ENCODE assay signal across 17 mouse cellular contexts in genomic region chr7:55400774-55401173, GRCm38 (mm10).
A peak's percentile ranks its signal among the peaks of the same experiment; 100 is the strongest.
DNase-seq lines count a peak whose midpoint lies in the region; ATAC-seq and TF ChIP-seq lines count a peak whose summit lies in the region.
"Had no signal": no experiment of that assay in that cellular context is flagged by ENCODE, and none has a peak within 500 bp of the region (broad histone marks: within the 10 kb centered on the region; RNA-seq: fewer than 3 reads in every experiment).

No protein-coding gene starts in this region.

- no peak overlapping the region for H3K4me2 ChIP-seq in forebrain, embryonic 14.5 days (ENCODE audit: low read length)
- H3K4me2 ChIP-seq in forebrain, embryonic 11.5 days (ENCODE audit: low read depth, low read length, severe bottlenecking) = no peak overlapping the region
- no peak overlapping the region for H3K4me2 ChIP-seq in forebrain, embryonic 16.5 days (ENCODE audit: low read length)
- H3K4me2 ChIP-seq in forebrain, postnatal 0 days (ENCODE audit: low read depth) = no peak overlapping the region
- H3K4me2 ChIP-seq: embryonic facial prominence, embryonic 13.5 days; embryonic facial prominence, embryonic 15.5 days had no signal

- H3K9me3 ChIP-seq in forebrain, embryonic 14.5 days (replicated peaks; ENCODE audit: control insufficient read depth, low read length) = no peaks in the 10 kb centered on the region
- H3K9me3 ChIP-seq in forebrain, embryonic 11.5 days (ENCODE audit: control insufficient read depth, low read length) = no peaks in the 10 kb centered on the region
- no peaks in the 10 kb centered on the region for H3K9me3 ChIP-seq in forebrain, embryonic 16.5 days (ENCODE audit: control insufficient read depth, low read length)
- H3K9me3 ChIP-seq in forebrain, postnatal 0 days (ENCODE audit: low read length) = no peaks in the 10 kb centered on the region
- H3K9me3 ChIP-seq: embryonic facial prominence, embryonic 13.5 days; embryonic facial prominence, embryonic 15.5 days had no signal

- TF ChIP-seq CTCF in forebrain, postnatal 0 days (IDR thresholded peaks at IDR 0.05; ENCODE audit: low read depth) = no peak

- ATAC-seq in forebrain, embryonic 14.5 days = peak; percentile 67; the same call in 1 of the 2 replicates
- no peak for ATAC-seq in forebrain, embryonic 11.5 days (replicated peaks; ENCODE audit: low FRiP score)
- ATAC-seq in forebrain, embryonic 16.5 days = peak; percentile 35
- peak; percentile 12; the same call in 1 of the 2 replicates for ATAC-seq in forebrain, postnatal 0 days

- no peak overlapping the region for H3K27ac ChIP-seq in forebrain, embryonic 14.5 days (ENCODE audit: low read depth, low read length)
- H3K27ac ChIP-seq in forebrain, embryonic 11.5 days (ENCODE audit: low read depth, low read length) = no peak overlapping the region
- no peak overlapping the region for H3K27ac ChIP-seq in forebrain, embryonic 16.5 days (ENCODE audit: low read length)
- no peak overlapping the region for H3K27ac ChIP-seq in forebrain, postnatal 0 days (ENCODE audit: low read depth, low read length)
- H3K27ac ChIP-seq: embryonic facial prominence, embryonic 13.5 days; embryonic facial prominence, embryonic 15.5 days had no signal

- H3K36me3 ChIP-seq in forebrain, embryonic 14.5 days (ENCODE audit: control insufficient read depth, insufficient read depth, low read length) = no peaks in the 10 kb centered on the region
- no peaks in the 10 kb centered on the region for H3K36me3 ChIP-seq in forebrain, embryonic 11.5 days (ENCODE audit: control insufficient read depth, insufficient read depth, low read length)
- H3K36me3 ChIP-seq in forebrain, embryonic 16.5 days (ENCODE audit: control insufficient read depth, insufficient read depth) = no peaks in the 10 kb centered on the region
- no peaks in the 10 kb centered on the region for H3K36me3 ChIP-seq in forebrain, postnatal 0 days (ENCODE audit: insufficient read depth)
- H3K36me3 ChIP-seq: embryonic facial prominence, embryonic 13.5 days; embryonic facial prominence, embryonic 15.5 days had no signal

- DNase-seq in forebrain, embryonic 14.5 days (ENCODE audit: low spot score) = peak; percentile 6
- DNase-seq in forebrain, embryonic 11.5 days (ENCODE audit: low spot score) = no peak
- DNase-seq in forebrain, postnatal 0 days = no peak
- DNase-seq in lung, postnatal 14 days = no peak
- DNase-seq: adrenal gland, adult 2 months; adrenal gland, postnatal 10 days; adrenal gland, postnatal 25 days; cerebellum, adult 11 months; cerebellum, adult 18-20 months; cerebellum, adult 8-10 months; cerebellum, adult 9-11 months; cerebellum, postnatal 36 days; embryo, embryonic 11 days had no signal

- no peak overlapping the region for H3K4me3 ChIP-seq in forebrain, embryonic 14.5 days (ENCODE audit: low read depth, low read length)
- no peak overlapping the region for H3K4me3 ChIP-seq in forebrain, embryonic 11.5 days (ENCODE audit: low read depth, low read length)
- no peak overlapping the region for H3K4me3 ChIP-seq in forebrain, embryonic 16.5 days (replicated peaks; ENCODE audit: low read length)
- no peak overlapping the region for H3K4me3 ChIP-seq in forebrain, postnatal 0 days (ENCODE audit: low read depth, low read length)
- H3K4me3 ChIP-seq: embryonic facial prominence, embryonic 13.5 days; embryonic facial prominence, embryonic 15.5 days; erythroblast, embryonic 14.5 days had no signal

- no peaks in the 10 kb centered on the region for H3K27me3 ChIP-seq in forebrain, embryonic 14.5 days (replicated peaks; ENCODE audit: control insufficient read depth, insufficient read depth, low read length)
- no peaks in the 10 kb centered on the region for H3K27me3 ChIP-seq in forebrain, embryonic 11.5 days (ENCODE audit: control insufficient read depth, insufficient read depth, low read length)
- no peaks in the 10 kb centered on the region for H3K27me3 ChIP-seq in forebrain, embryonic 16.5 days (replicated peaks; ENCODE audit: control insufficient read depth, insufficient read depth, low read length)
- no peaks in the 10 kb centered on the region for H3K27me3 ChIP-seq in forebrain, postnatal 0 days (ENCODE audit: insufficient read depth, low read length)
- H3K27me3 ChIP-seq: embryonic facial prominence, embryonic 13.5 days; embryonic facial prominence, embryonic 15.5 days had no signal

- H3K4me1 ChIP-seq in forebrain, embryonic 14.5 days (ENCODE audit: control insufficient read depth, insufficient read depth, low read length) = no peaks in the 10 kb centered on the region
- no peaks in the 10 kb centered on the region for H3K4me1 ChIP-seq in forebrain, embryonic 11.5 days (replicated peaks; ENCODE audit: control insufficient read depth, insufficient read depth, low read length)
- H3K4me1 ChIP-seq in forebrain, embryonic 16.5 days (replicated peaks; ENCODE audit: control insufficient read depth, insufficient read depth, low read length) = no peaks in the 10 kb centered on the region
- H3K4me1 ChIP-seq in forebrain, postnatal 0 days (ENCODE audit: insufficient read depth) = no peaks in the 10 kb centered on the region
- H3K4me1 ChIP-seq: embryonic facial prominence, embryonic 13.5 days; embryonic facial prominence, embryonic 15.5 days had no signal

- no peak overlapping the region for H3K9ac ChIP-seq in forebrain, embryonic 14.5 days (ENCODE audit: low read length)
- H3K9ac ChIP-seq in forebrain, embryonic 11.5 days (ENCODE audit: low read length) = no peak overlapping the region
- H3K9ac ChIP-seq in forebrain, embryonic 16.5 days (replicated peaks; ENCODE audit: low read depth, low read length) = no peak overlapping the region
- no peak overlapping the region for H3K9ac ChIP-seq in forebrain, postnatal 0 days
- H3K9ac ChIP-seq: embryonic facial prominence, embryonic 13.5 days; embryonic facial prominence, embryonic 15.5 days had no signal
